Mouse (Mus musculus) kidney, embryonic 14.5 days (tissue): ENCODE data around the gene Cox7c. TPM values are rescaled to one million over a fixed set of nuclear protein-coding genes. Genes with fewer than 3 reads are reported as not detected.
"Not testable (repeated sequence)": the region's sequence is repeated elsewhere in the genome, so short reads cannot be mapped to it uniquely, and the experiment has no call there.

ENCODE experiments used
- ATAC-seq: fragments of 200-750 bp; cut with Nextera tagmentation; 2 replicates; pipeline ENCODE4 v1.8.0; 2017; ENCODE audit warnings: moderate number of reproducible peaks, mild to moderate bottlenecking, moderate TSS enrichment, moderate library complexity; ENCODE audit not compliant: low FRiP score, low TSS enrichment
- H3K27ac ChIP-seq: fragments of 300-500 bp; sonication (generic); 2 replicates; pipeline ENCODE4 v1.5.1; 2014; ENCODE audit warnings: low read depth, mild to moderate bottlenecking, low read length, moderate library complexity, mixed read lengths
- H3K27me3 ChIP-seq: fragments of 300-500 bp; sonication (generic); 2 replicates; pipeline ENCODE4 v1.6.1; 2014; ENCODE audit warnings: mild to moderate bottlenecking, low read length; ENCODE audit not compliant: control insufficient read depth, insufficient read depth
- H3K36me3 ChIP-seq: fragments of 300-500 bp; sonication (generic); 2 replicates; pipeline ENCODE4 v1.6.1; 2014; ENCODE audit warnings: low read length, mixed read lengths; ENCODE audit not compliant: control insufficient read depth, insufficient read depth
- H3K4me1 ChIP-seq: fragments of 300-500 bp; sonication (generic); 2 replicates; pipeline ENCODE4 v1.6.1; 2014; ENCODE audit warnings: low read length, mixed read lengths; ENCODE audit not compliant: control insufficient read depth, insufficient read depth
- H3K4me2 ChIP-seq: fragments of 300-500 bp; sonication (generic); replicated peaks from 2 replicates; pipeline ENCODE4 v1.6.1; 2014; ENCODE audit warnings: low read depth, mild to moderate bottlenecking, low read length
- H3K4me3 ChIP-seq: fragments of 300-500 bp; sonication (generic); 2 replicates; pipeline ENCODE4 v1.5.1; 2014; ENCODE audit warnings: mild to moderate bottlenecking, low read length
- H3K9ac ChIP-seq: fragments of 300-500 bp; sonication (generic); 2 replicates; pipeline ENCODE4 v1.6.1; 2014; ENCODE audit warnings: low read depth, mild to moderate bottlenecking, low read length, moderate library complexity
- H3K9me3 ChIP-seq: fragments of 300-500 bp; sonication (generic); 2 replicates; pipeline ENCODE4 v1.6.1; 2016; ENCODE audit warnings: low read length; ENCODE audit not compliant: control insufficient read depth
- WGBS: fragments of 180-500 bp; shearing (Covaris S2); extraction: QIAGEN DNeasy Blood & Tissue Kit; methylation state at CpG from one replicate; pipeline ENCODE4 v1.1.7; 2014; 5-methylcytosine and 5-hydroxymethylcytosine counted together
- polyA plus RNA-seq: library from polyadenylated mRNA; unstranded; fragments of >200 nt; fragmentation: Nextera tagmentation; extraction: Ambion mirVana; gene quantifications from 2 replicates; pipeline ENCODE4 v1.2.1, GENCODE M21; 2014

Cox7c gene
- 633 and 916 TPM in 2 replicates for polyA plus RNA-seq

DNA sequence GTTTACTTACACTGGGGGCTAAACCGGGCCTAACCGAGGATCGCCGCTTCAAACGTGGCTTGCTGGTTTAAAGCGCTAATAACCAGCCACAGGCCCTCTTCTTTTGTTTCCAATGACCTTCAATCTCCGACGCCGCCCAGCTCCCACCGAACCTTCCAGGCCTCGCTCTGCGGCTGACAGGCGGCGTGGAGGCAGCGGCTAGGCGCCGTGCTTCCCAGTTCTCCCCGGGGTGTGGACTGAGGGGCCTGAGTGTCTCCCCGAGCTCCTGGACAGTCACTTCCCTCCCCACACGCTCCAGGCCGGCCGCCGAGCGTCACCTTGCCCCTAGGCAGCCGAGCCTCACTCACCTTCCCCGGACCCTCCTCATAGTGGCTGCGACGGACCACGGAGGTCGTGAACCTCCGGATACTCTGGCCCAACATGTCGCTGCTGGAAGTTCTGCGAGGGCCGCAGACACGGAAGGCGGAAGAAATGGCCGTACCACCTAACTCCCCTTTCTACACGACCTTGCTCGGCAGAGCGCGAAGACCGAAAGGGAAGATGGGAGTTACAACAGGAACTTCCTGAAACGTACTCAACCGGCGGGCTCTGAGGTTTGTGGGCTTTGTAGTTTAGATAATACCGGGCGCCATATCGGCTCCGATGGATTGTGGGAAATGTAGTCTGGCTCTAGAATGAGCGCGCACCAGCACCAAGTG is at the start of gene Cox7c:
TSS of gene Cox7c (minus strand) at position 651 of the 698 bp plus-strand sequence.
- WGBS, result under 1% methylated on average over 50 of the region's 51 CpGs

DNA sequence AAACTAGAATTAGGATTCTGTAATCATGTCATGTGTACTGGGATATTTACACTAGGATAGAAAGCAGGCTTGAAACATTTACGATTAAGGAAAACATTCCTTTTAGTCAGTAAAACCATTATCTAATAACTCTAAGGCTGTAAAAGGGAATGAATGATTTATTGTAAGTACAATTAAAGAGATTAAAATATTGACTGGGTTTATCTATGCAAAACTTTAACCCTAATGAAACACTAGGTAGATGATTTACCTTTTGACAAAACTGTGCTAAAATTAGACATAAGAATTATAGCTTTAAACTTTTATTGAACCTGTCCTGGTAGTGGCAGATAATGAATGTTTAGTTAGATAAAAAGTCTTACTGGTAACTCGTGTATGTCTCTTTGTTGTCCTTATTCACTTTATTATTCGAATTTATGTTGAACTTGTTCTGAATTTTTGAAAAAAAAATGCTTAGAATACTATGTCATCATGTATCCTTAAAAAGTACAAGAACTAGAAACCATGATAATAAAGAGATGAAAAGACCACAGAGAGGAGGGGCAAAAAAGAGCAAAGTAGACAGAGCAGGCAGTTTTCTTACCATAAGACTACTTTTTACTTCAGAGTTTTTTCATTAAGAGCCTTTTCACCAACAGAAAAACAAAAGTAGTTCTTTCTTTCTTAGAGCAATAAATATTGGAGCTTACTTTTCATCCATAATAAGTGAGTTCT is 21.5 kb upstream of the Cox7c start:
- Histone ChIP-seq H3K36me3 (no peaks in the 10 kb centered on the region), H3K4me1 (no peaks in the 10 kb centered on the region), H3K9ac (no peak overlapping the region), H3K27me3 (no peaks in the 10 kb centered on the region), H3K27ac (no peak overlapping the region), H3K4me3 (no peak overlapping the region), H3K9me3 (no peaks in the 10 kb centered on the region), H3K4me2 (no peak overlapping the region)
- peak; percentile 69; the same call in 1 of the 2 replicates for ATAC-seq
- WGBS, result 39% methylated on average over 3 of the region's 3 CpGs

More for the DNA sequence above, at the start of gene Cox7c:
- no peaks in the 10 kb centered on the region for H3K27me3 ChIP-seq
- H3K27ac ChIP-seq, result peak within 1 kb of the TSS; percentile 85
- no peaks in the 10 kb centered on the region for H3K4me1 ChIP-seq
- H3K9ac ChIP-seq, result peak within 1 kb of the TSS; percentile 97
- no peaks in the 10 kb centered on the region for H3K9me3 ChIP-seq
- peaks cover 17% of the 10 kb centered on the region for H3K36me3 ChIP-seq
- peak; percentile 98 for ATAC-seq
- peak within 1 kb of the TSS; percentile 52 for H3K4me2 ChIP-seq
- H3K4me3 ChIP-seq, result peak within 1 kb of the TSS; percentile 83

DNA sequence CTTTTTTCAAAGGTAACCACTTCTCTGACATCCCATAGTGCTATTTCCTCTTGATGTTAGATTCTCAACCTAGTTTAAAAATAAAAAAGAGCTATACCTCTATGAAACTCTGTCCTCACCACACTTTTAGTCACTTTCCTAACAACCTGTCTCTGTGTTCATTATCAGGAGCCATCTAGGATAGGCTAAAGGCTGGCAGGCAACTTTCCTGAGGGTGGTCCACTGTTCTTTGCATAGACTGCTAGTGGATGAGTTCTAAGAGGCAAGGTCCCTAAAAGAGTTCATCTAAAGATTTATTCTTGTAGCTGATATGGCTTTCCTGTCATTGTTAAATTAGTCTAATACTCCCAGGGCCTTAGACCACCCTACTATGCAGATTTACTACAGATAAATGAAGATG is 20.8 kb upstream of the Cox7c start:
- Histone ChIP-seq H3K36me3 (no peaks in the 10 kb centered on the region), H3K4me2 (no peak overlapping the region), H3K4me1 (no peaks in the 10 kb centered on the region), H3K9ac (no peak overlapping the region), H3K9me3 (no peaks in the 10 kb centered on the region), H3K27me3 (no peaks in the 10 kb centered on the region), H3K27ac (no peak overlapping the region), H3K4me3 (no peak overlapping the region)
- ATAC-seq, result no peak

DNA sequence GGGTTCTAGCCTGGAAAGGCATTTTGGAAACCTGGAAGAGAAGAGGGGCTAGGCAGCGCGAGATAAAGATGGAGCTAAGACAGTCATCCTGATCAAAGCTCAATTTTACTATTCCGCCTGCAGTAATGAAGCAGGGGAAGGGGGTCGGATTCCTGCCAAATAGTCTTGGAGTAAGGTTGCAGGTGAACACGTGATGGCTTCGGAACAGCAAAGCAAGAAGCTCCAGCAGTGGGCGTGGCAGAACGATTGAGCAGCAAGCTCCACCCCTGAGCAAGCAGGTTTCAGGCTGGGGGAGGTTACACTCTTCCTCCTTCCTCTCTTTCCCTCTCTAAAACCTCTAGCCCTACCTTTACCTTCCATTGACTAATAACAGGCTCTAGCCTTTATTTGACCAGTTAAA is 7.4 kb upstream of the Cox7c start:
- H3K4me1 ChIP-seq, H3K36me3 ChIP-seq, ATAC-seq, H3K4me3 ChIP-seq, H3K27ac ChIP-seq, H3K9ac ChIP-seq, H3K9me3 ChIP-seq, H3K4me2 ChIP-seq, H3K27me3 ChIP-seq: not testable (repeated sequence)
- 23% methylated on average over 8 of the region's 8 CpGs for whole genome bisulfite sequencing

DNA sequence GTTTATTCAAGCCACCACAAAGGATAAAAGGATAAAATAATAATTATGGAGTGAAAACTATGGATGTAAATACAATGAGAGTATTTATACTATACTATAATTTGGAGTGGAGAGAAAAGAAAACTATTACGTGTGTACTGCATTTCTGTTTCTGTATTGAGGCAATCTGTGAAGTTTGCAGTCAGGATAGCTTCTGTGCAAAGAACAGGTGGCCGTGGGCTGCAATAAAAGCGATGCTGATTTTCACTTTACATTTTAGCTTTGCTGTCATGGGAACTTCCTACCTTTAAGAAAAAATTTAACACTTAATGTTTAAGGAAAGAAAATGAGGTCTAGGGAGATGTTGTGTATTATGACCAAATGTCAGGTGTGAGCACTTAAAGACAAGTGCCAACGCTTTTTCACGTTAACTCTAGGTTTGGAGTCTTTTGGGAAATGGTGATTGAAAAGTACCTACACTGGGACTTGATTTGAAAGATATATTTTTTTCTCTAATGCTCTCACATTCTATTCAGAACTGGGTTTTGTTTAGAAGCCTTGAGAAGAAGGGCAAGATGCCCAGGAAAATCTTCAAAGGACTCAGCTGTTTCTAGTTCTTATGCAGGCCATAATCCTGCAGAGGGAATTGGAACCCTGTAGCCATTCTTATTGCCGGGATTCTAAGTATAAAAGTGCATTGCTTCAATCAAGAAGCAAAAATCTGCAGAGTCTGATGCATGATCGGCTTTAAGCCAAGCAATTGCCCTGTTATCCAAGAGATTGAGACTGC is 41.6 kb downstream of the Cox7c start:
- Histone ChIP-seq H3K4me3 (no peak overlapping the region), H3K4me1 (no peaks in the 10 kb centered on the region), H3K27ac (no peak overlapping the region)

More for the DNA sequence above, 41.6 kb downstream of the Cox7c start:
- ATAC-seq, result no peak
- Histone ChIP-seq H3K9ac (no peak overlapping the region), H3K9me3 (no peaks in the 10 kb centered on the region), H3K4me2 (no peak overlapping the region), H3K36me3 (no peaks in the 10 kb centered on the region), H3K27me3 (no peaks in the 10 kb centered on the region)
- WGBS, result 86% methylated on average over 7 of the region's 7 CpGs
